Mouse (Mus musculus): ENCODE results near the gene Surf2.

Gene Surf2

DNA sequence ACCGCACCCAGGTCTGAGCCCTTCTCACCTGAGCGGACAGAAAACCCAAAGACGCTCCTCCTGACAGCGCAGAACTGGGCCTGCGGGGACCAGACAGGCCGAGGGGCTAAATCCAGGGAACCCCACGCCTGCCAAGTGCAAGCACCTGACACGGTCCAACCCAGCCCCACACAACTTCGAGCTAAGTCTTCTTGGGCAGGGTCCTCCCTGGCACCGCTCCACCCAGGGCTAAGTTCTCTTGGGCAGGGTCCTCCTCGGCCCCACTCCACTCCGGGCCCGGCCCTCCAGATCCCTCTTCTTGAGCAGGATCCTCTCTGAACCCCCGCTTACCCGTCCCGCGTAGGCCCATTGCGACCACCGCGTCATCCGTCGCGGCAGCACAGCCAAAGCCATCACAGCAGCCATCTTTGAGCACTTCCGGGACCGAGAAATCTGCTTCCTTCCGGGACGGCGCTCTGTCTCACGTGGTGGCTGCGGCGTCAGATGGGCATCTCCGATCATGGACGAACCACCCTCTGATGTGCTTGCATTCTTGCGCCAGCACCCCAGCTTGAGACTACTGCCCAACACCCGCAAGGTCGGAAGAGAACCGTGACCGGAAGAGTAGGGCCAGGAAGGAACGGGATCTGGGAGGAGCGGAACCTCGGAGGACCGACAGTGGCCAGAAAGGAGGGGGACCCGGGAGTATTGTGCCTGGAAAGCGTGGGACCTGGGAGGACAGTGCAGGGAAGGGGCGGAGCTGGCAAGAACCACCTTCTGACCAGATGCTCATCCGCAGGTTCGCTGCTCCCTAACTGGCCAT, at the start of gene Surf2, which contains the start of gene Surf1:
Gene Surf2, plus strand, starts transcription at position 441 of the 802 bp plus-strand sequence.
Gene Surf1, minus strand, starts transcription at position 604 of the 802 bp plus-strand sequence.
- TF ChIP-seq GATA4 (IDR thresholded peaks at IDR 0.05; ENCODE audit: insufficient replicate concordance, low read length): no peak

DNA sequence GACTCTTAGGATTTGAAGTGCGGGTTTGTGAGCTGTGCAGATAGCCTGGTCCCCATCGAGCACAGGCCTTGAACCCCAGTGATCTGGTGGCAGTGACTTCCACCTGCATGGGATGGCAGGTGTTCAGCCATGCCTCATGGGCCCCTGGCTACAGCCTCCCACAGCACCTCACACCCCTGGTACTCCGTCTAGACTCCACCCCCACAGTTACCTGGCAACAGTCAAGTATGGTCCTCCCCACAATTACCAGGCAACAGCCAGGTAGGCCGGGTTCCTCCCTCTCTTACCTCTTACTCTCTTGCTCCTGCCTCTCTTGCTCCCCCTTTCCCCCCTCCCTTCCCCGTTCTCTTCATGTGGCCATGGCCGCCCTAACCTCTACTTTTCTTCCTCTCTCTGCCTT, 45.5 kb upstream of the Surf2 start:
- no peak for TF ChIP-seq GATA4 (IDR thresholded peaks at IDR 0.05; ENCODE audit: insufficient replicate concordance, low read length)

DNA sequence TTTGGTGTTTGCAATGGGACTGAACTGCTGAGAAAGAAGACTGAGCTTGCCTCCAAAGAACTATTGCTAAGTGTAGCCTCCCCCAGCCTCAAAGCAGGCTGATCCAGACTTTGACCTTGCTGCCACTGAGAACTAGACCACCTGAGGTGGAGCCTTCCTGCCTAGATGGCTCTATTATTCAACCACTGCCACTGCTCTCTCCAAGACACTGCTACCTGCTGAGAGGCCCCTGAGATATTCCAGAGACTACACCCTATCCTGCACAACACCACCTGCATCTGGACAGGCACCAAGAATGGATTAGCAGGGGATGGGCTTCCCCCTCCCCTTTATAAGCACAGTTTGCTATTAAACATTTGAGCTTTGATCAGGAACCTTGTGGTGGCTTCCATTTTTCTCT, 37.6 kb upstream of the Surf2 start:
- no peak for TF ChIP-seq GATA4 (IDR thresholded peaks at IDR 0.05; ENCODE audit: insufficient replicate concordance, low read length)

DNA sequence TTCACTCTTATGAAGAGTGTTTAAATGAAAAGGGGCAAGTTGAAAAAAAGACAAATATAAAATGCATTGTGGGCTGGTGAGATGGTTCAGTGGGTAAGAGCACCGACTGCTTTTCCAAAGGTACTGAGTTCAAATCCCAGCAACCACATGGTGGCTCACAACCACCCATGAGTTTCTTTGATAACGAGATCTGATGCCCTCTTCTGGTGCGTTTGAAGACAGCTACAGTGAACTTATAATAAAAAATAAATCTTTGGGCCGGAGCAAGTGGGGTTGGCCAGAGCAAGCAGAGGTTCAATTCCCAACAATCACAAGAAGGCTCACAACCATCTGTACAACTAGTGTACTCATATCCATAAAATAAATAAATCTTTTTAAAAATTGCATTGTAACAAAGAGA, 20.3 kb upstream of the Surf2 start:
- no peak for TF ChIP-seq GATA4 (IDR thresholded peaks at IDR 0.05; ENCODE audit: insufficient replicate concordance, low read length)

DNA sequence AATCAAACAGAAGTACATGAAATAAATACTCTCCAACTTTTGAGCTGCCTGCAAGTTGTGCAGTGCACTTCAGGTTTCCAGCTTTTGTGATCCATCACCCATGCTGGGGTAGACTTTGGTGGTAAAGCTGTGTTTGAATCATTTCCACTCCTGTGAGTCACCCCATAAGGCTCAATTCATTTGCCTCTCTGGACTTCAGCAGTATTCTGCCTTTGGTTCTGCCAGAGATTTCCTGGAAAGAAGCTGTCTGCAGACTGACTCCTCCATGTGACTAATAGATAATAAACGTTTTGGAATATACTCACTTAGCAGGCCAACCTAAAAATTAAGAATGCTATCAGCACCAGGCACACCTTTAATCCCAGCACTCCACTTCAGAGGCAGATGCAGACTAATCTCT, 15.4 kb upstream of the Surf2 start:
- TF ChIP-seq GATA4 (IDR thresholded peaks at IDR 0.05; ENCODE audit: insufficient replicate concordance, low read length): no peak

DNA sequence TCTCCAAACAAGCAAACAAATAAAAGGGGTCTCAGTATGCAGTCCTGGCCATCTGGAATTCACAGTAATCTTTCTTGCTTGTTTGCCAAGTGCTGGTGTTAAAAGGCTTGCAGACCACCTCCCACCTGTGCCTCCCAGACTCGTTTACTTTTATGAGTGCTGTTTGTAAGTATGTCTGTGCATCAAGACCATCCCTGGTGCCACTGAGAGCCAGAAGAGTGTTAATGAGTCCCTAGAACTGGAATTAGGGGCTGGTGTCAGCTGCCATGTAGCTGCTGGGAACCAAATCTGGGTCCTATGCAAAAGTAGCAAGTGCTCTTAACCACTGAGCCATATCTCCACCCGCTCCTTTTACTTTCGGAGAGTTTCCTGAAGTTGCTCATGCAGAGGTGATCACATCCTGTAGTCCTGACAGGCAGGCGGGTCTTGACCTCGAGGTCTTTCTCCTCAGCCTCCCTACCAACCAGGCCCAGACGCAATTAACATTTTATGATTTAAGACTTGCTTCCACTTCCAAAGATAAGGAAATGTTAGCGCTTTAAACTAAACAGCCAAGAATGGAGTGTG, 14.2 kb upstream of the Surf2 start:
- TF ChIP-seq GATA4 (IDR thresholded peaks at IDR 0.05; ENCODE audit: insufficient replicate concordance, low read length): no peak

DNA sequence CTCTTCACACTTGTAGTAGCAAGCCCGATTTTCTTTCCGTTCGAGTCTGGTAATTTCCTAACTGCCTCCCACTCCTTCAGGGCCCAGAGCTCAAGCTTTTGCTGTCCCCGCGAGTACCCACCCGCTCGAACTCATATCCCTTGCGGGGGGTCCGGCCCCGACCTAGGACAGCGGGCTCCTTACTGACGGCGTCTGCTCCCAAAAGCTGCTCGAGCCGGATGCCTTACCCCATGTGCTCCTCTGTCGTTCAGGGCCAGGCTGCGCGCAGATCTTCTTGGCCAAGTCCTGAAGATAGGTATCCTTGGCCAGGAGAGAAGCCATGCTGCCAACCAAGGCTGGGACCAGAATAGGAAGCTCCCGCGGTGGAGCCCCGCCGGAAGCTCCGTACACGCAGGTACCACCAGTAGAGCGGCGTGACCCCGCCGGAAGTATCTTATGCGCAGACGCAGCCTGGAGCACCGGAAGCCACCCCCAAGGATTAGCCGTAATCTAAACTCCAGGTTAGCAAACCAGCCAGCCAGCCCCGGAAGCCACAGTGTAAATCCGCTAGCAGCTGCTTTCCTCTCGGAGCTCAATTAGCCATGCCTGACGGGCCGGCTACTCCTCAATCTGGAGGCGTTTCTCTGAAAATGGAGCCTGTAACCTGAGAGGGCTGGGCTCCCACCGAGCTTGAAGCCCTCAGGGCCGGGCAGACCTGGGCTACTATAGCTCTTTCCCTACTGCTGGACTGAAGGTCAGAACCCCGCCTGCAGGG, 13.5 kb upstream of the Surf2 start, which contains the start of gene Surf6:
Gene Surf6, minus strand, starts transcription at position 413 of the 754 bp plus-strand sequence.
- peak; percentile 70; the same call in 1 of the 2 replicates for TF ChIP-seq GATA4 (IDR thresholded peaks at IDR 0.05; ENCODE audit: insufficient replicate concordance, low read length)

DNA sequence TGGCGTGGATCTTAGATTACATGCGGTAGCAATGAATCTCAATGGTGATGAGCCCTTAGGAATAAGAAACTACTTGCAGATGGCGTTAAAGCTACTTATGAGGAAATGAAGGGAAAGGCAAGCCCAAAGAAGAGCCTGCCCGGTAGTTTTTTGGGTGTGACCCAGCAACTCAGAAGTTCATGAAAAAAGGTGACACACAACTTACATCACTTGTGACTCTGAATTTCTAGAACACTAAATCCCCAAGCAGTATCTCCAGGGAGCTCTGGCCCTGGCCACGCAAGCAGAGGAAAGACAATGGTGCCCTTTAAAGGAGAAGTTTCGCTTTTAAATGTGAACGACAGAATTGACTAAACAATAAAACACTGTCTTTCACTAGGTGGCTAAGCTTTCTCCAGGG, 12.9 kb upstream of the Surf2 start:
- no peak for TF ChIP-seq GATA4 (IDR thresholded peaks at IDR 0.05; ENCODE audit: insufficient replicate concordance, low read length)

DNA sequence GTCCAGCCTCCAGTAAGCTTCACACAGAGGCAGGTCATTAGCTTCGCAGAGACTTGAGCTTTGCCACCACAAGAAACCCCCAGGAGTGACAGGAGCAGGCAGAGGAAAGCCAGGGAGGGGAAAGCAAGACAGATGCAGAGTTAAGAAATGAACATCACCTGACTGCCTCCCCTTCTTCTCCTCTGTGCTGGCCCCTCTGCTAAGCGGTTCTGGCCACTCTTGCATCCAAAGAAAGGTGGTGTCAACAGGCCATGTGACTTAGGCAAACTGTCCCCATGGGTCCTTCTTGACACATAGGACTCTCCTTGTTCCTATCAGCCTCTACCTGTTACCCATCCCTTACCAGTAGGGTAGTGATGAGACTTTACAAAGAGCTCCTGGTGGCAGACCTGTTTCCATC, 10.2 kb upstream of the Surf2 start:
- TF ChIP-seq GATA4 (IDR thresholded peaks at IDR 0.05; ENCODE audit: insufficient replicate concordance, low read length): no peak

DNA sequence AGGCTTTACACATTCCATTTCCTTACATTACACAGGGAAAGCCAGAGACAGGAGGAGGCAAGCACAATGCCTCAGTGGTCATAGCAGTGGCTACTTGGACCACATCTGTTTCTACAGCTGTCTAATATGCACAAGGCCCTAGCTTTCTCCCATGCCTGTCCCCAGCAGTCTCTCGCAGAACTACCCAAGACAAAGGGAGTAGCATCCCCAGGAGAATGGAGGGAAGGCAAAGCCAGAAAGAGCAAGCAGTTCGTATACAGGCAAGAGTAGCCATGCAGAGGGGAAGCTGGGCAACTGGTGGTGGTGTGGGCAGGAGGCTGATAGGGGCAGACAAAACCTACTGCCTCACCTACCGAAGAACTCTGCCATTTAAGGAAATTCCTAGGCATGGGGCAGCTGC, 9.7 kb upstream of the Surf2 start:
- TF ChIP-seq GATA4 (IDR thresholded peaks at IDR 0.05; ENCODE audit: insufficient replicate concordance, low read length): no peak

DNA sequence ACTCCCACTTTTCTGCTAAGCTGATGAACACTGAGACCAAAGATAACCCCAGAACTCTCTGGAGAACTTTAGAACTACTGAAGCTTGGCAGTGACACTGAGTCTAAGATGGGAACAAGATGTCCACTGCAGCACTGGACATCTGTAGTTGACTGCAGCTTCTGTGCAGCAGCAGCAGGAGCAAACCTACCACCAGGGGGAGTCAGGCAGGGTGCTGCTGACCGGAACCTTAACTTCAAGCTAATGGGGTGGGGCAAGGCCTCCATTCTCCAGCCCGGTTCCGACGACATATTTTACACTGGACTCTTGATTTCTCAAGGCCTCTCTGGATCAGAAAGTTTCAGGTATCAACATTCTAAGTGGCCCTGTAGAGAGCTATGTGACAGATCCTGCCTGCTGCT, 9.1 kb upstream of the Surf2 start:
- no peak for TF ChIP-seq GATA4 (IDR thresholded peaks at IDR 0.05; ENCODE audit: insufficient replicate concordance, low read length)

DNA sequence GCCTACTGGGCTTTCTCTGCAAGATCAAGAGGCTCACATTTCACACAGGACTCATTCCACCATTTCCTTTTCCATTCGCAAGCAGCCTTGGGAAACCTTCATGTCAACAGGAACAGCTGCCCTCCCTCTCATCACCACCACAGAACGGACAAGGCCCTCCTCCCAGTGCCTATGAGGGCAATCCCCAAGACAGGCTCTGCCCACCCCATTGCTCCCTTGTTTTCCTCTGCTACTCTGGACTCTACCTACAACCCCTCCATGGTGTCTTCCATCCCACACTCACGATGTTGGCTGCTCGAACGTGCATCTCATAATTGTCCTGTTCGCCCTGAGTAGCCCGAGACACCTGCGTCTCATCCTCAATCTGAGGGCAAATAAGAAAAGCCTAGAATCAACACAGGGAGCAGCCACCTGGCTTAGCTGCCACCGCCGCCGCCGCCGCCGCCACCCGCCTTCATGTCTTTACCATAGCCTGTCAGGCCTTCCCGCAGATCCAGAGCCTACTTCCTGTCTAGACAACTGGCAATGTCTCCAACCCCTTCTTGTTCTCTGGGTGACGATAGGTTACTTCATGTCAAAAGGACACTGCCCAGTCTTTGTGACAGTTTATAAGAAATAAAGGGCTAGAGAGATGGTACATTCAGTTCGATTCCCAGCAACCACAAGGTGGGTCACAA, 7.3 kb upstream of the Surf2 start:
- TF ChIP-seq GATA4 (IDR thresholded peaks at IDR 0.05; ENCODE audit: insufficient replicate concordance, low read length): no peak

DNA sequence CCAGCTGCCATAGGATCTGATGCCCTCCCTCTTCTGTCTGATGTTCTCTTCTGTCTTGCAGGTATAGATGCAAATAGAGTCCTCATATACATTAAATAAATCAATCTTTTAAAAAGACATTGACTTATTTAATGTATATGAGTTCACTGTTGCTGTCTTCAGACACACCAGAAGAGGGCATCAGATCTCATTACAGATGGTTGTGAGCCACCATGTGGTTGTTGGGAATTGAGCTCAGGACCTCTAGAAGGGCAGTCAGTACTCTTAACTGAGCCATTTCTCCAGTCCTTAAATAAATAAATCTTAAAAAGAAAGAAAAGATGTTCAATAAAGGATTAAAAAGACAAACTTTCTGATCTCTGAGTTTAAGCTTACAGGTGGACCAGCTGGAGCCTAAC, 6.8 kb upstream of the Surf2 start:
- no peak for TF ChIP-seq GATA4 (IDR thresholded peaks at IDR 0.05; ENCODE audit: insufficient replicate concordance, low read length)

DNA sequence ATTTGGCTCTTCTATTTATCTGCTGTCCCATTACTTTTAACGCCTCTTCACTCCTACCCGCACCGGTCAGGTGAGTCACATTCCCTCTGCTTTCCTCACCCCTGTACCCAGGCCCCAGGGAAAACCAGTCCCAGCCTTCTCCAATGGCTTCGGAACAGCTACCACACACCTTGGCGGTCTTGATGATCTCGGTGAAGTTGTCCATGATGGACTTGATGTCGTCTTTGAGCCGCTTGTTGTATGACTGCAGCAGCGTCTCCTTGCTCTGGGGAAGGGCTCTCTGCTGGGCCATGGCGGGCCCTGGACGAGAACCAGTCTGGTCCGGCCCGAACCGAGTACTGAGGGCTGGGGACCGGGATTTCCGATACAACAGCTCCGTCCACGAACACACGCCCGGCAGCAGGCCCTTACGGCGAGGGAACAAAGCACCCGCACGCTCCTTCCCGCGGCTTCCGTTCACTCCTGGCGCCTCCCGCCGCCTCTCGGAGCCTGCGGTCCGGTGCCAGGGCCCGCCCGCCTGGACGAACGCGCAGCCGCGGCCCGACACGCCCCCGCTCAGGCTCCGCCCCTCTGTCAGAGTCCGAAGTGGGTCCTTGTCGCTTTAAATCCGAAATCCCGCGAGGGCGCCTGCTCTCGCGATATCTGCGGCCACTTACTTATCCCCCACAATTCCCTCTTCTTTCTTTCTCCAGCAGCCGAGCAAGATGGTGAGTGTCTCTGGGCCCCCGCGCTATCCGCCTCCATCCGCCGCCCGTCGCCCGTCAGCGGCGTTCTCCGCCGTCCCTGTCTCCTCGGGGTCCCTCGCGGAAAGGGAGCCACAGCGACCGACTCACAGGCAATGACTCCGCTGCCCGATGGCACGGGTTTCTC, 5.8 kb upstream of the Surf2 start, which contains the start of the genes Med22 and Rpl7a:
Gene Med22, minus strand, starts transcription at position 554 of the 870 bp plus-strand sequence.
Gene Rpl7a, plus strand, starts transcription at position 641 of the 870 bp plus-strand sequence.
- no peak for TF ChIP-seq GATA4 (IDR thresholded peaks at IDR 0.05; ENCODE audit: insufficient replicate concordance, low read length)
